Mouse (Mus musculus): ENCODE measurements around the gene 2810006K23Rik. TPM values are rescaled to one million over a fixed set of nuclear protein-coding genes. Genes with fewer than 3 reads are reported as not detected.
A peak's percentile ranks its signal among the peaks of the same experiment; 100 is the strongest.

2810006K23Rik gene
- total and polyA plus RNA-seq, 2 experiments = 5.1 to 7.3 TPM

- Histone ChIP-seq H3K4me1 (ENCODE audit: control insufficient read depth, insufficient read depth, low read length) (peaks cover 2% of the 10 kb centered on the region; the same call in 1 of the 2 replicates), H3K9ac (ENCODE audit: low read depth, low read length) (no peak overlapping the region), H3K79me2 (ENCODE audit: control insufficient read depth, insufficient read depth, low read length) (no peaks in the 10 kb centered on the region), H3K36me3 (ENCODE audit: control insufficient read depth, insufficient read depth, low read length) (peaks cover 7% of the 10 kb centered on the region; the same call in 1 of the 2 replicates), H3K27me3 (ENCODE audit: control insufficient read depth, insufficient read depth, low read length) (no peaks in the 10 kb centered on the region), H3K4me3 (ENCODE audit: insufficient read depth, low read depth, low read length) (no peak overlapping the region), H3K27ac (replicated peaks; ENCODE audit: insufficient read depth, low read depth, low read length) (no peak overlapping the region)
- no peak for DNase-seq (ENCODE audit: extremely low read depth, low read depth, low spot score)
- 94% methylated on average over 11 of the region's 11 CpGs for WGBS
- no peak for TF ChIP-seq POLR2A (IDR thresholded peaks at IDR 0.05; ENCODE audit: extremely low read depth, insufficient read depth, low read length)
- no peak for TF ChIP-seq CTCF (IDR thresholded peaks at IDR 0.05; ENCODE audit: low read depth, low read length)
Measured at GRCm38 (mm10) chr5:124310091-124310490, 17.8 kb upstream of the 2810006K23Rik start.

GRCm38 (mm10) chr5:124315498-124315897 is 12.4 kb upstream of the 2810006K23Rik start:
- H3K27ac ChIP-seq (replicated peaks; ENCODE audit: insufficient read depth, low read depth, low read length) = no peak overlapping the region
- WGBS = 97% methylated on average over 9 of the region's 9 CpGs
- no peaks in the 10 kb centered on the region for H3K4me1 ChIP-seq (ENCODE audit: control insufficient read depth, insufficient read depth, low read length)
- DNase-seq (ENCODE audit: extremely low read depth, low read depth, low spot score) = no peak
- TF ChIP-seq CTCF (IDR thresholded peaks at IDR 0.05; ENCODE audit: low read depth, low read length) (no peak), POLR2A (IDR thresholded peaks at IDR 0.05; ENCODE audit: extremely low read depth, insufficient read depth, low read length) (no peak)
- no peak overlapping the region for H3K9ac ChIP-seq (ENCODE audit: low read depth, low read length)
- no peak overlapping the region for H3K4me3 ChIP-seq (ENCODE audit: insufficient read depth, low read depth, low read length)
- peaks cover 12% of the 10 kb centered on the region; the same call in 1 of the 2 replicates for H3K36me3 ChIP-seq (ENCODE audit: control insufficient read depth, insufficient read depth, low read length)
- H3K27me3 ChIP-seq (ENCODE audit: control insufficient read depth, insufficient read depth, low read length) = no peaks in the 10 kb centered on the region
- no peaks in the 10 kb centered on the region for H3K79me2 ChIP-seq (ENCODE audit: control insufficient read depth, insufficient read depth, low read length)

DNA sequence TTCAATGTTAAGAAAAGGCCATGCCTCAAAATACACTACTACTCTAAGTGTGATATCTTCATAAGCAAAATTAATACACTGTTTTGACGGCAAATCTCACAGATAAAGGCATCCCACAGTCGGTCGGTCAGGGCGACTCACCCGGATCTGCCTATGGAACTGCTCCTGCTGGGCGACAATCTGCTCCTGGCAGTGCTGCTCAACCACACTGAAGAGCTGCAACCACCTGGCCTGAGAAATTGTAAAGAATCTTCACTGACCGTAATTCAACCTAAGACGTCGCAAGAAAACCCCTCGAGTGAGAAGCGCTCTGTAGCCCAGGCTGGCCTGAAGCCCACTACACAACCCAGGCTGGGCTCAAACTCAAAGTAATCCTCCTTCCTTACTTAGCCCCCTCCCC is 11.9 kb upstream of the 2810006K23Rik start:
- DNase-seq (ENCODE audit: extremely low read depth, low read depth, low spot score) = no peak
- Histone ChIP-seq H3K79me2 (ENCODE audit: control insufficient read depth, insufficient read depth, low read length) (no peaks in the 10 kb centered on the region), H3K4me1 (ENCODE audit: control insufficient read depth, insufficient read depth, low read length) (no peaks in the 10 kb centered on the region), H3K27me3 (ENCODE audit: control insufficient read depth, insufficient read depth, low read length) (no peaks in the 10 kb centered on the region), H3K27ac (replicated peaks; ENCODE audit: insufficient read depth, low read depth, low read length) (no peak overlapping the region), H3K9ac (ENCODE audit: low read depth, low read length) (no peak overlapping the region), H3K36me3 (ENCODE audit: control insufficient read depth, insufficient read depth, low read length) (peaks cover 13% of the 10 kb centered on the region; the same call in 1 of the 2 replicates), H3K4me3 (ENCODE audit: insufficient read depth, low read depth, low read length) (no peak overlapping the region)
- 98% methylated on average over 11 of the region's 11 CpGs for WGBS
- TF ChIP-seq CTCF (IDR thresholded peaks at IDR 0.05; ENCODE audit: low read depth, low read length) (no peak), POLR2A (IDR thresholded peaks at IDR 0.05; ENCODE audit: extremely low read depth, insufficient read depth, low read length) (no peak)

GRCm38 (mm10) chr5:124317648-124318047 is 10.2 kb upstream of the 2810006K23Rik start:
- no peak overlapping the region for H3K4me3 ChIP-seq (ENCODE audit: insufficient read depth, low read depth, low read length)
- H3K36me3 ChIP-seq (ENCODE audit: control insufficient read depth, insufficient read depth, low read length) = peaks cover 9% of the 10 kb centered on the region; the same call in 1 of the 2 replicates
- 88% methylated on average over 7 of the region's 7 CpGs for WGBS
- no peak overlapping the region for H3K9ac ChIP-seq (ENCODE audit: low read depth, low read length)
- TF ChIP-seq CTCF (IDR thresholded peaks at IDR 0.05; ENCODE audit: low read depth, low read length) (no peak), POLR2A (IDR thresholded peaks at IDR 0.05; ENCODE audit: extremely low read depth, insufficient read depth, low read length) (no peak)
- H3K4me1 ChIP-seq (ENCODE audit: control insufficient read depth, insufficient read depth, low read length) = no peaks in the 10 kb centered on the region
- no peak overlapping the region for H3K27ac ChIP-seq (replicated peaks; ENCODE audit: insufficient read depth, low read depth, low read length)
- H3K79me2 ChIP-seq (ENCODE audit: control insufficient read depth, insufficient read depth, low read length) = no peaks in the 10 kb centered on the region
- no peak for DNase-seq (ENCODE audit: extremely low read depth, low read depth, low spot score)
- H3K27me3 ChIP-seq (ENCODE audit: control insufficient read depth, insufficient read depth, low read length) = no peaks in the 10 kb centered on the region

GRCm38 (mm10) chr5:124326829-124327228 is 1.1 kb upstream of the 2810006K23Rik start:
- Histone ChIP-seq H3K79me2 (ENCODE audit: control insufficient read depth, insufficient read depth, low read length) (no peaks in the 10 kb centered on the region; the same call in 1 of the 2 replicates), H3K36me3 (ENCODE audit: control insufficient read depth, insufficient read depth, low read length) (no peaks in the 10 kb centered on the region), H3K27ac (replicated peaks; ENCODE audit: insufficient read depth, low read depth, low read length) (no peak overlapping the region), H3K27me3 (ENCODE audit: control insufficient read depth, insufficient read depth, low read length) (no peaks in the 10 kb centered on the region), H3K4me3 (ENCODE audit: insufficient read depth, low read depth, low read length) (no peak overlapping the region), H3K9ac (ENCODE audit: low read depth, low read length) (peak overlapping the region; percentile 22; the same call in 1 of the 2 replicates), H3K4me1 (ENCODE audit: control insufficient read depth, insufficient read depth, low read length) (peaks cover 6% of the 10 kb centered on the region)
- TF ChIP-seq POLR2A (IDR thresholded peaks at IDR 0.05; ENCODE audit: extremely low read depth, insufficient read depth, low read length) (no peak), CTCF (IDR thresholded peaks at IDR 0.05; ENCODE audit: low read depth, low read length) (no peak)
- WGBS = 9% methylated on average over 8 of the region's 8 CpGs
- no peak for DNase-seq (ENCODE audit: extremely low read depth, low read depth, low spot score)

DNA sequence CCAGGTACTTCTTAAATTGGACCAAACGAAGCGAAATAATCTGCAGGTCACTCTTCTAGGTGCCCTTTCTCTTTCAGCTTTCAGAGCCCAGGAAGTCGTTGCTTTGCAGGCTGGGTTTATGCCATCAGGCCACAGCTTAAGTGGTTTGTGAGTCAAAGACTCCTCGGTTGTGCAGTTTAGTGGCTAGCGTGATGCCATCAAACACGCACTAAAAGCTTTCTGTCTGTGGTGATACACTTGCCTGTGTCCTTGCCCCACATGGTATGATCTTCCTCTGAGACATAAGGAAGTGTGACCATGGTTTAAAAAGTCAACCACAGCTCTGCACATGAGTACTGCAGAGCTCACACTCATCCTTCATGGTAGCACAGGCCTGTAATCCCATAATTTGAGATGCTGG is 2.2 kb downstream of the 2810006K23Rik start:
- H3K79me2 ChIP-seq (ENCODE audit: control insufficient read depth, insufficient read depth, low read length) = no peaks in the 10 kb centered on the region; the same call in 1 of the 2 replicates
- H3K9ac ChIP-seq (ENCODE audit: low read depth, low read length) = no peak overlapping the region
- no peak overlapping the region for H3K27ac ChIP-seq (replicated peaks; ENCODE audit: insufficient read depth, low read depth, low read length)
- H3K4me1 ChIP-seq (ENCODE audit: control insufficient read depth, insufficient read depth, low read length) = peaks cover 6% of the 10 kb centered on the region
- 94% methylated on average over 6 of the region's 6 CpGs for WGBS
- no peaks in the 10 kb centered on the region for H3K27me3 ChIP-seq (ENCODE audit: control insufficient read depth, insufficient read depth, low read length)
- TF ChIP-seq CTCF (IDR thresholded peaks at IDR 0.05; ENCODE audit: low read depth, low read length) (no peak), POLR2A (IDR thresholded peaks at IDR 0.05; ENCODE audit: extremely low read depth, insufficient read depth, low read length) (no peak)
- H3K36me3 ChIP-seq (ENCODE audit: control insufficient read depth, insufficient read depth, low read length) = no peaks in the 10 kb centered on the region
- no peak overlapping the region for H3K4me3 ChIP-seq (ENCODE audit: insufficient read depth, low read depth, low read length)
- no peak for DNase-seq (ENCODE audit: extremely low read depth, low read depth, low spot score)
